Mouse (Mus musculus) ES-E14 (cell line): ENCODE data around the gene Cd34.

Experiments
- HCFC1 ChIP-seq: IDR thresholded peaks from 2 replicates; pipeline ENCODE4 v1.6.1; 2012; ENCODE audit warnings: low read length, inconsistent platforms, borderline replicate concordance; ENCODE audit not compliant: insufficient read depth
- MAFK ChIP-seq: IDR thresholded peaks from 2 replicates; pipeline ENCODE4 v1.6.1; 2014; ENCODE audit warnings: mild to moderate bottlenecking, low read depth, low read length, inconsistent platforms; ENCODE audit not compliant: insufficient read depth
- ZC3H11A ChIP-seq: IDR thresholded peaks from 2 replicates; pipeline ENCODE4 v1.6.1; 2012; ENCODE audit warnings: low read depth, mild to moderate bottlenecking, inconsistent platforms, low read length, borderline replicate concordance
- ZNF384 ChIP-seq: IDR thresholded peaks from 2 replicates; pipeline ENCODE4 v1.6.1; 2012; ENCODE audit warnings: low read depth, low read length, inconsistent platforms

GRCm38 (mm10) chr1:194995196-194995595 lies 56.6 kb downstream of the Cd34 start:
- TF ChIP-seq ZNF384 (no peak), MAFK (no peak), HCFC1 (no peak), ZC3H11A (no peak)
